Mouse (Mus musculus): ENCODE measurements around the gene Rabgap1. TPM values are rescaled to one million over a fixed set of nuclear protein-coding genes. Genes with fewer than 3 reads are reported as not detected.

Gene Rabgap1
- polyA plus RNA-seq, 1 experiment = 30.5 TPM

DNA sequence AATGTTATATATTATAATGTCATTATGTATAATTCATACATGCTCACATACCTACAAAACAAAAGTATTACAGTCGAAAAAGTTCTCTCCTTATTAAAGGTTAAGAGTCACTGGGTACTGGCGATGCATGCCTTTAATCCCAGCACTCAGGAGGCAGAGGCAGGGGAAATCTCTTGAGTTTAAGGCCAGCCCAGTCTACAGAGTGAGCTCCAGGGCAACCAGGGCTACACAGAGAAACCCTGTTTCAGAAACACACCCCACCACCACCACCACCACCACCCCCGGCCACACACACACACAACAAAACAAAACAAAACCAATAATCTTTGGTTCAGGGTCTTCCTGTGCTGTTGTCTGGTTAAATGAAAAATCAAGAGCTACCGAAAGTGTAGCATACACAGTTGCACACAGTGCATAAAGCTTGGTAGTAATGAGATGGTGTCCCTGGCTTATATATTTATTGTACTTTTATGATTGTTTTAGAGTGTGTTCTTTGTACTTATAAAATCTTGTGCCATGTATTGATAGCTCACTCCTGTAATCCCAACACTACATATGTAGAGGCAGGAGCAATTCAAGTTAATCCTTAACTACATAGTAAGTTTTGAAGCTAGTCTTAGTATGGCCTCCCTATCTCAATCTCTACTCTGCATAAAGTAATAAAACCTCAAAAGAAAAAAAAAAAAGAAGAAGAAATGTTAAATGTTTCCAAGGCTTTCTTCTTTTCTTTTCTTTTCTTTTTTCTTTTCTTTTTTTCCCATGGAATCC, 68.2 kb downstream of the Rabgap1 start:
- no peak for DNase-seq (ENCODE audit: low spot score)

DNA sequence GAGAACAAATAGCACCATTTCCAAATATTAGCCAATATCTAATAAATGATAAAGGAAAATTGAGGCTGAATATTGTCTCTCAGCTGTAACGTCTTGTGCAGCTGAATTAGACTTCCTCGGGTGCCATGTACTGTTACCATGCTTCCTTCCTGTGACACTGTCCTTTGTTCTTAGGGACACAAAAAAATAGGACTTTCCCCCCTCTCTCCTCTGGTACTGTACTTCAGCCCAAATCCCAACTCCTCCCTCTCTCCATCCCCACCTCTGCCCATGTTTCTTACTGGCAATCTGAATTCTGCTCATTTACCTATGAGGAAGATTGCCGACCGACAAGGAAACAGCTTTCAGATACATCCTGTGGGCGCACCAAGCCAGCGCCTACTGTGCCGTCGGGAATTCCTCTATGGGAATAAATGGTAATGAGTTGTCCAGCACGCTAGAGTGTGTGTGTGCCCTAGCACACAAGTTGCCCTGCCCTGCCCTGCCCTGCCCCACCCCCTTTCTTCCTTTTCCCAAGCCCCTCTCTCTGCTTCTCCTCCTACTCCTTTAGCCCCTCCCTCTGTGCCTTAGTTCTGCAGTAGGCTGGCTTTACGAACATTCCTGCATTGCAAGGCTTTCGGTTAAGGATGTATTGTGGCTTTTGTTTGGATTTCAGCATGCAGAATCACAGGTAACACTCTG, 73.1 kb downstream of the Rabgap1 start, which contains the start of gene Gpr21:
Gene Gpr21 (plus strand): TSS at position 303 of the 681 bp plus-strand sequence.
- no peak for DNase-seq (ENCODE audit: low spot score)

DNA sequence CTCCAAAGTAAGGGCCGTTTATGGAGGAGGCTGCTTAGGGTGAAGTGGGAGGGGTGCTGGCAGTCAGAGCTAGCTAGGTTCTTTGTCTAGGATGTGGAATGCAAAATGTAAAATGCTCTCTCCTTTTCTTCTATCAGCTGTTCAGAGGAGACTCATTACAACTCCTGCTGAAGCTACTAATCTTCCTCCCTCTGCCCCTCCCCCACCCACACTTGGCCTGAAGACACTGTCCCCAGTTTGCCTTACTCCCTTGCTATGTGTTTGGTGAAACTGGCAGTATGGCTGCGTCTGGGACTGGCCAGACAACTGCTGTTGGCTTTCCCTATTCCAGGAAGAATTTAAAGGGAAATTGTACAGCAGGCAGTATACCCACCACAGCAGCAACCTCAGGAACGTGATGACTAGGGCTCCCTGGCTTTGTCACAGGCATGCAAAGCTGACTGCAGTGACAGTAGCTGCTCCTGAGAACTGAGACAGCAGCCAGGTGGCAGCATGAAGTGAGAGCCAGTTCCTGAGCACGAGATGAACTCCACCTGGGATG, 73.9 kb downstream of the Rabgap1 start:
- DNase-seq (ENCODE audit: low spot score) = no peak

DNA sequence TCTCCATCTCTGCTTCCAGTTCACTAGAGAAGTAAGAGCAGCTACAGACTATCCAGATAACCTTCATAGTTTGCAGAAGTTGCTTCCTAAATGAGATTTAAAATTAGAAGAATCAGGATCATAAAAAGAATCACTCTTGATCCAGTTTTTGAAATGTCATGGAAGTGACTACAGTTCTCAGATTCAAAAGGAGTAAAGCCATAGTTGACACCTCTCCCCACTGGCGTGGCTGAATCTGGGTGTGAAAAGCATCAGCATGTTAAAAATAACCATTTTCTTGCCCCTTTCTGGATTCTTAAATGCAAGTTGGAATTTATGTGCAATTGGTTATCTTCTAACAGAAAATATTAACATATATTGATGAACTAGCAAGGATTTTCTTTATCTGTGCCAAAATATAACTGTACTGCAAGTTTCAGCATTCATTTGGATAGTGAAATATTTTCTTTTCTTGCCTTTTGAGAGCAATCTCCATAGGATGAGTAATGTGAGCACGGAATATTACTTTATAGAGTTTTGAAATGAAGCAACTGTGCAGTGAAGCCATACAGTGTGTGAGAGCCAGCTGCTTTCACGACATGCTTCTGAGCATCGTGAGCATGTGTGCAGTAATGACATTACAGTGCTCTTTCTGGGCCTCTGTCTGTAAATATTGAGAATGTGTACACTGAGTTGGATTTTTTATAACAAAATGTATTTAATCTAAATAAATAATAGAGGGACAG, 75.6 kb downstream of the Rabgap1 start:
- no peak for DNase-seq (ENCODE audit: low spot score)

DNA sequence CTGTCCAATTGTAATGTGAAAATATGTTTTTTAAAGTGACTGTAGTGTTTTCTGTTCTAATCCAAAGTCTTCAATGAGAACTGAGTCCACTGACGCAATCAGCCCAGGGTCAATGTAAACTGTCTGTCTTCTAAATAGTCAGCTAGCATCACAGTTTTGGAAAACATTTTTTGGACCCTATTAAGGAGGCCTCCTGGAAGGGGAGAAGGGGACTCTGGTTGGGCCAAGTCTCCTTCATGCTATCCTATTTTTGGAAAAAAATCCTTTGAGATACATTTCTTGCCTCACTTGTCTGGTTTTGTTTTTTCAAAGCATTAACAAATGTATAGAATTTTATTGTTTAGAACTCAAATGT, 76.2 kb downstream of the Rabgap1 start:
- DNase-seq (ENCODE audit: low spot score) = no peak

DNA sequence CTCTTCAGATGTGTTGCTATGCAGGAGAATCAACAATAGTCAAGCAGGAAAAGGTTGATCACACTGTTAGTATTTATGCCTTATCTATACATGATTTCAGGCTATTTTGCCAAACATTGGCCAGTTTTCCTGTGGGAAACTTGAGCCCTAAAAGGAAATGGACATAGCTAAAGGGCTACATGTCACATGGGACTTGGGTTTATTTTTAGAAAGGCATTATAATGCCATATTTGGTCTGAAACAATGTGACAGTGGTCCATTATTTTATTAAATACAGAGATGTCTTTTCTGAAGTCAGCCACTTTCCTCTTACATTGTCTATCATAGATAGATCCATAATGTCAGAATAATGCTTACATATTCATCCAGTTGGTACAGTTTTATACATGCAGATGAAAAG, 84.5 kb downstream of the Rabgap1 start:
- DNase-seq (ENCODE audit: low spot score) = no peak

DNA sequence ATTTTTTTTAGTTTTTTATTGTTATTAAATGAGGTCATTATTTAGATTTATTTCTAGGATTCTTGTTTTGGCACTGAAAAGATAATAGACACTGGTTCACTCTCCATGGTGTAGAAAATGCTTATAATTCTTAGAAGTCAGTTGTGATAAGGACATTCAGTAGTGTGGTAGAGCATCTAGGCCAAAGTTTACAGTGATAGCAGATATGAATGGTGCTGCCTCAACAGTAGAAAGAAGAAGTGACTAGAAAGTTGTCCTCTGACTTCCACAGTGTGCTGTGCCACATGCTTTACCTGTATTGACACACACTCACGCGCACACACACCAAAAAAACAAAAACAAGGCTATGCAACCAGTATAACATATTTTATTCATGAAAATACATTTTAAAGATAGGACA, 86.3 kb downstream of the Rabgap1 start:
- no peak for DNase-seq (ENCODE audit: low spot score)

DNA sequence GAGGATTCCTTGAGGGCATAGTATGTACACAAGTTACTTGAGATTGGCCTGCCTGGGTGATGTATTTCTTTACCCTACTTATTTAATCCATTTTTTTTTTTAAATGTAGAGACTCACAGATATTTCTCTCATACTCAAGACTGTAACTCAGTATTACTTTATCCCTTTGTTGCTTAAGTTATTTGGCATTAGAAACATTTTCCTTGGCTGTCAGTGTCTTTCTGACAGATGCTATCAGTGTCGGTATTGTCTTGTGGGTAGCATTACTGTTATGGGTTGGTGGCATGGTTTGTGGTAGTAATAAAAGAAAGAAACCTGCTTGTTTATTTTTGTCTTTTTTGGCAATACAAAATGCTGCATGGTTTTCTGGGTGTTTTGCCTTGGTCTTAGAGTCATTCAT, 87.7 kb downstream of the Rabgap1 start:
- DNase-seq (ENCODE audit: low spot score) = no peak

DNA sequence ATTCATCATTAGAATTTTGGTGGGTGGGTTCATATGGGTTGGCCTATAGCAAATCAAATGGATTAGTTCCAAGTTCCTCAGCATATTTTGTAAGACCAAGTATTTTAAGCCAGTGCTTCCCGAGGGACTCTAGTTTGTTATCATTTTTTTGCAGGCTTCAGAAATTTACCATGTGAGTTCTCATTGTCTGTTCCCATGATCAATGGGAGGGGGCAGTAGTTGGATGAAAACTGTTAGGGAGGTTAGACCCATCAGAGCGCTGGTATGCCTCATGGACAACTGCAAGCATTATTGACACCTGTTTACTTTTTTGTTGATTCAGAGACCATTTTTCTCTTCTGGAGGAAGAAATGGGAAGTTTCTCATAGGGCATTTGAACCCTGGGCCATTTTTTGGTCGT, 88.6 kb downstream of the Rabgap1 start:
- DNase-seq (ENCODE audit: low spot score) = no peak

DNA sequence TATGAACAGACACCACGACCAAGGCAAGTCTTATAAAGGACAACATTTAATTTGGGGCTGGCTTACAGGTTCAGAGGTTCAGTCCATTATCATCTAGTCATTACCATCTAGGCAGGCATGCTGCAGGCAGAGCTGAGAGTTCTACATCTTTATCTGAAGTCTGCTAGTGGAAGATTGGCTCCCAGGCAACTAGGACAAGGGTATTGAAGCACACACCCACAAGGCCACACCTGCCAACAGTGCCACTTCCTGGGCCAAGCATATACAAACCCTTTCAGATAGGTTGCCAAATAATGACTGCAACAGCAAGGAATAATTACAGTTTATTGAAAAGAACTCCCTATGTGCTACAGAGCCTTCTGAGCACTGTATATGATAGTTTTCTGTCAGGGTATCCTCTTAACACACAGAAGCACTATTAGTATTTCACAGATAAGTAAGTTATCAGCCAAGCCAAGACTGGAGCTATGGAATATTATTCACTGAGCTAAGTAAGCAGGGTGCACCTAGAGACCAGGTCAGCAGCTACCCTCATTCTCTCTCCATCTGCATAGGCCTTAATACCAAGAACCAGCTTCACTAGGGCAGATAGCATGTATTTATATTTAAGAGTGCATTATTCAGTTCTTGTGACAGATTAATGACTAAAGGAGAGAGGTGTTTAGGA, 106.4 kb downstream of the Rabgap1 start:
- DNase-seq (ENCODE audit: low spot score) = no peak

DNA sequence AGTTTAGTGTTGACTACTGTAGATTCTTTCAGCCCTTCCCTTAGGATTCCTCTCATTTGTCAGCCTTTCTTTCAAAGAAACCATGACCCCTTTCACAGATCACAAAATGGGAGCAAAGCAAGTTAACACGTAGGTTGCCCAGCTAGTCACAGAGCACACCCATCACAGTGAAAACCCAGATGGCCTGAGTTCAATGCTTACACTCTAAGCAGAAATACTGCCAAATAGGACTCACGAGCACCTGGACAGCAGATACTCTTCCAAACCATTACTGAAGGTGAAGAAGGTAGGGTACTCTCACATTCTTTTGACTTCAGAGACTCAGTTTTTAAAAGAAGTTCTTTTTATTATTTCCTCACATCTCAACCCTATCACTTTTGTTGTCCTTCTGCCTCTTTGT, 113.3 kb downstream of the Rabgap1 start:
- DNase-seq (ENCODE audit: low spot score) = no peak

DNA sequence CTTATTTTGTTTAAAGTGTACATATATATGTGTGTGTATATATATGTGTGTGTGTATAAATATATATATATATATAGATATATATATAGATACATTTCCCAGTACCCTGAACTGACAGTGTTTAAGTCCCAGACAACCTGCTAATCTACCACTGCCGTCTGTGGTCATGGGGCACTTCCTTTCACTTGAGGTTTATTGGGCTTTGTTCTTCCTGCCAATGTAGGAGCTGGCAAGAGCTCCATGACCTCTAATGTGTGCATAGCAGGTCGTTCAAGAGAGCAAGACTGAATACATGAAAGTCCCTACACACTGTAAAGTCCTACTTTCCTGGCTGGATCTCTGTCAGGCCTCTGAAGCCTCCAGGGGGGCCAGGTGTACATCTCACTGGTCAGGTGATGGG, 122.5 kb downstream of the Rabgap1 start:
- no peak for DNase-seq (ENCODE audit: low spot score)

DNA sequence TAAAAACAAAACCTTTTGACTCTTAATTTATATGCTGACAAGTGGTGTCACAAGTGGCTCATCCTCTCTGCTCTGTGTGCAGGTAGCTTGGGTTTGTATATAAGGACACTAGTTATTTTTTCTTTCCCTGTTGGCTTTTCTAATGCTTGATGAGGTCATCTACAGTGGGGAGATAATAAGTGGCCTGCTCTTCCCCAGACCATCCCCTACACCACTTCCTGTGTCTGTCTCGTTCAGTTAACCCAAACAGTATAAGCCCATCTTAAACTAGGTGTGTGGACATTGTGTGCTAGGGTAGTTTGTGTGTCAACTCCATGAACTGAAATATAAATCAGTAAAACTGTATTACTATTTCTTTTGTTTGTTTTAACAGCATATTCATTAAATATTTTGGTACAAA, 123.0 kb downstream of the Rabgap1 start:
- DNase-seq (ENCODE audit: low spot score) = no peak

DNA sequence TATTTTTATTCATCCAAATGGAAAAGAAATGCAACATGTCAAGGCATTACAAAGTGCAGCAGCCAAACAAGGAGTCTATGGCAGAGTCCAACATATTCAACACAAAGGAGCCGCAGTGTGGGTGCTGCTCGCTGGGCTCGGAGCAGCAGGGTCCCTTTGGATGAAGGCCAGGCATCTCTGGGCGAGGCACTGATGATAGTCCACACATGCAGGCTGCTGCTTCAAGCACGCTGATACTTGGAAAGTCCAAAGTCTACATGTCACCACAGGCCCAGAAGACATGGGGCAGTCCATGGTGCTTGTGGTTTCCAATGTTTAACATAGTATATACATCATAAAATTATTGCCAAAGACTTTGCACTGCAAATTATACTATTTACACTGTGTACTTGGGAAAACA, 126.8 kb downstream of the Rabgap1 start:
- peak; percentile 30 for DNase-seq (ENCODE audit: low spot score)

DNA sequence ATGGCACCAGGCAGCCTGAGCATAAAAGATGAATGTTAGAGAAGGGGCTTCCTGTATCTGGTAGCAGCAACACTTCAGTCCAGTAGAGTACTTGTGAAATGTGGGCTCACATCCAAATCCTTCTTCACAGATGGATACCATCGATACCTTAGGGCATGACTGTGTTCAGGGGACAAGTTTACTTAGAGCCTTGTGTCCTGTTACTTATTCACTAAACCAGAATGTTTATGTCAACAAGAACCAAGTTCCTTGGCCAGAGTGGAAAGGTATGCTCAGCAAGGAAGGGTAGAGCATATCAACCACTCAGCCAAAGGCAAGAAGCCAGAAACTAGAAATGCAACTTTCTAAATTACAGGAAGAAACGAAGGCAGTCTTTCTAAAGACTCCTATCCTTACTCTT, 127.6 kb downstream of the Rabgap1 start:
- DNase-seq (ENCODE audit: low spot score) = no peak

DNA sequence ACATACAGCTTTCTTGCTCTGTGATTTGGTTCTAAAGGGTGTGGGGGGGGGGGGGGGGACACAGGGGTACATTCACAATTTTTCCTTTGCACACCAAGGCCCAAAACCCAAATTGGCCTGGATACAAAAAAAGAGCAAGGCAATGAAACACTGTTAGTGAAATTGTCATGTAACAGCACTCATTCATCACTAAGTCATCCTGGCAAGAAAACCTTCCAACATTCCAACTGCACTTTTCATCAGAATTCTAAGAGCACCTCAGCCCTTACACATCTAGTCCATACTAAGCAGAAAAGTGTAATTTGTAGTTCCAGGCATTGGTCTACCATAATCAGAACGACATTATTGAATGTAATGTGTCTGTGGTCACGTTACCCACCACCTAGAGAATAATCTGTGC, 129.1 kb downstream of the Rabgap1 start:
- DNase-seq (ENCODE audit: low spot score) = no peak

DNA sequence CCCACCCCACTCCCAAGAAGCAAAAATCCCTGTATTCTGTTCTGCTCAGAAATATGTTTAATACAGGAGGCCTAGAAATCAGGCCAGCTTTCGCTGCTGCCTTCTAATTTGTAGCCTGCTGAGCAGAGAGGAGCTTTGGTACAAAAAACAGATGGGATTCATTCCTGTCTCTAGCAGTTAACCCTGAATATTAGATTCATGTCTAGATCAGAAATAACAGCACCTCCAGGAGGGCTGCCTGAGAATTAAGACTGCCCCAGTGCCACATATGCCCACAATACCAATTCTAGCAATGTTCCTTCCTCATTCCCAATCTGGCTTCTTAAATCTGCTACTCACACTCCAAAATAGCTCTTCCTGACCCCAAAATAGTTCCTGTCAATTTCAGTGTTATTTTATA, 133.6 kb downstream of the Rabgap1 start:
- no peak for DNase-seq (ENCODE audit: low spot score)

DNA sequence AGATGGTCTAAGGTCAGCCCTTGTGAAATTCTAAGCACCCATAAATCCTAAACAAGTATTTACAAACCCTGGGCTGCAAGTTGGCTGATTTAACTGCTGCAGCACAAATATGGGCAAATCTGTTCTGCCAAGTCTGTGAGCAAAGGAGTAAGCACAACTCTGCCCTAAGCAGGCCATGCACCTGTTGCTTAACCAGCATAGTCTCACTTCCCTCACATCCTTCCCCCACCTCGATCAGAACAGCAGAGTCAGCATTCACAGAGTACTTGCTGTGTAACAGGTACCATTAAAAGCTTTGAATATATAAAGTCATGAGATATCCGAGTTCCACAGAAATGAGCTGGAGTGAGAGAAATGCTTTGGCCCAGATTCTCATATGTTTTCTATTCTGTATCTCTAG, 135.1 kb downstream of the Rabgap1 start:
- no peak for DNase-seq (ENCODE audit: low spot score)

DNA sequence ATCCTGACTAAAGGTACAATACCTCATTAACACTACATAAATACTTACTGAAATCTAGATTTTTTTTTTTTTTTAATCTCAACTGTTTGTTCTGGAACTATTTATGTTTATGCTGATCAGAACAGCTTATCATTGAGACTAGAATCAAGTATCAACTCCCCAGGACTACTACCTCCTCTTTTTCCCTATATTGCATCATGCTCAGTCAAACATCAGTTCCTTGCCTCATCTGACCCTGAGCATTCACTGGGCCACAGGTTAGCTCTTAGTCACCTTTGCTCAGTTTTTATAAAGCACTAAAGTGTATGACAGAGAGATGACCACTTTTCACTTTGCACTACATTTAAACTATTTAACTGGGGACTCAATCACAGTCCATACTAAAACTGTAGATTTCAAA, 144.8 kb downstream of the Rabgap1 start:
- DNase-seq (ENCODE audit: low spot score) = no peak

Measured in urinary bladder, adult 2 months (tissue).